Mouse (Mus musculus): ENCODE data around the gene Ndc1.

DNA sequence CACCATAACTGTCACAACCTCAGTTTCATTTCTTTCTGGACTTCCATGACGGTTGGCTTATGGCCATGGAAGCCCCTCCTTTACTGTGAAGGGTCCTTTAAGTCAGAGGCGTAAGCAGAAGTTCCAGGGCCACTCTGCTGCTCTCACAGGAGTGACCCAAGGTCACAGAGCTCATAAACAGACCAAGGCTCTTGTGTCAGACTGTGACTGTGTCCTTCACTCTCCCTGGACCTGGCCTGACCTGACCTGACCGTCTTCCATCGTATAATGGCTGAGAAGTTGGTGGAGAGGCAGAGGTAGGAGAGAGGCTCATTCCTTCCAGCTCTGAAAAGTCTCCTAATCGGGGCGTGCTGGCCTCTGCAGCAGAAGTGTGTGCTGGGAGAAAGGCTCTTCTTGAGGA lies 20.4 kb upstream of the Ndc1 start:
- TF ChIP-seq CTCF (IDR thresholded peaks at IDR 0.05; ENCODE audit: low read depth) (no peak), EP300 (IDR thresholded peaks at IDR 0.05; ENCODE audit: low read depth) (no peak)

Data from liver, embryonic 14.5 days (tissue).